Mouse (Mus musculus) kidney, postnatal 0 days (tissue): ENCODE measurements around the gene Sgip1. TPM values are rescaled to one million over a fixed set of nuclear protein-coding genes. Genes with fewer than 3 reads are reported as not detected.
A peak's percentile ranks its signal among the peaks of the same experiment; 100 is the strongest.

Experiments
- ATAC-seq: fragments of 200-750 bp; cut with Nextera tagmentation; replicated peaks from 2 replicates; pipeline ENCODE4 v1.8.0; 2017; ENCODE audit warnings: low read depth, moderate number of reproducible peaks, moderate TSS enrichment, moderate library complexity; ENCODE audit not compliant: low FRiP score
- DNase-seq: peaks from one replicate; pipeline ENCODE4 v3.0.0-alpha.2; 2016; ENCODE audit warnings: low spot score
- H3K27ac ChIP-seq: fragments of 300-500 bp; sonication (generic); 2 replicates; pipeline ENCODE4 v1.5.1; 2014; ENCODE audit warnings: mild to moderate bottlenecking
- H3K27me3 ChIP-seq: fragments of 300-500 bp; sonication (generic); 2 replicates; pipeline ENCODE4 v1.6.1; 2014; ENCODE audit warnings: low read length, mixed read lengths; ENCODE audit not compliant: insufficient read depth
- H3K36me3 ChIP-seq: fragments of 300-500 bp; sonication (generic); 2 replicates; pipeline ENCODE4 v1.6.1; 2014; ENCODE audit warnings: low read length, mixed read lengths; ENCODE audit not compliant: insufficient read depth
- H3K4me1 ChIP-seq: fragments of 300-500 bp; sonication (generic); replicated peaks from 2 replicates; pipeline ENCODE4 v1.6.1; 2014; ENCODE audit warnings: antibody characterized with exemption, low read length, mixed read lengths; ENCODE audit not compliant: insufficient read depth
- H3K4me2 ChIP-seq: fragments of 300-500 bp; sonication (generic); 2 replicates; pipeline ENCODE4 v1.6.1; 2014; ENCODE audit warnings: mild to moderate bottlenecking, low read length, moderate library complexity, mixed read lengths
- H3K4me3 ChIP-seq: fragments of 300-500 bp; sonication (generic); replicated peaks from 2 replicates; pipeline ENCODE4 v1.5.1; 2014; ENCODE audit warnings: low read depth, low read length
- H3K9ac ChIP-seq: fragments of 300-500 bp; sonication (generic); 2 replicates; pipeline ENCODE4 v1.6.1; 2014; ENCODE audit warnings: low read depth, low read length
- H3K9me3 ChIP-seq: fragments of 300-500 bp; sonication (generic); replicated peaks from 2 replicates; pipeline ENCODE4 v1.6.1; 2016; ENCODE audit warnings: low read length, inconsistent platforms, mixed read lengths
- CTCF ChIP-seq: IDR thresholded peaks from 2 replicates; pipeline ENCODE4 v1.5.1; 2016; ENCODE audit warnings: antibody characterized with exemption, low read depth, mild to moderate bottlenecking, moderate library complexity
- WGBS: fragments of 180-500 bp; shearing (Covaris S2); extraction: QIAGEN DNeasy Blood & Tissue Kit; methylation state at CpG from one replicate; pipeline ENCODE4 v1.1.7; 2014; 5-methylcytosine and 5-hydroxymethylcytosine counted together
- polyA plus RNA-seq: library from polyadenylated mRNA; unstranded; fragments of >200 nt; fragmentation: Nextera tagmentation; extraction: Ambion mirVana; gene quantifications from 2 replicates; pipeline ENCODE4 v1.2.1, GENCODE M21; 2015

Sgip1 gene
- polyA plus RNA-seq, 1 experiment from 2014 or later, result 7.6 TPM

DNA sequence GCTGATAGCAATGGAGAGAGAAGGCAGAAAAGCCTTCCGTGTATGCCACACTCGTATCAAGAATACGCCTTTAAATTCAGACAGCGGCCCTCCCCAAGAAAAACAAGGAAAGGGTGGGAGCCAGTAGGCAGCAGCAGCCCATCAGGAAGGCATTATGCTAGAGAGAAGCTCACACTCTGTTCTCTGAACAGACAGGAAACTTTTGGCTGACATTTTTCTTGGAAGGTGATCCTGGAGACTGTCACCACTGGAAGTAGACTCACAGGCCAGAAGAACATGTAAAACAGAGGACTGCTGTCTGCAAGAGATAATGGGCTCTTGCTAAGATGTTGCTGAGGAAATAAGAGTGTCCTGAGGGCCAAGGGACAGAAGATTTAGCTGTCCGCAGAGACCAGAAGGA lies 158.6 kb downstream of the Sgip1 start:
- H3K9me3 ChIP-seq, result no peaks in the 10 kb centered on the region
- ATAC-seq (no peak), DNase-seq (no peak)
- H3K27me3 ChIP-seq, result no peaks in the 10 kb centered on the region
- WGBS, result 84% methylated on average over 5 of the region's 5 CpGs
- H3K9ac ChIP-seq, result no peak overlapping the region
- no peaks in the 10 kb centered on the region for H3K36me3 ChIP-seq
- H3K4me1 ChIP-seq, result no peaks in the 10 kb centered on the region
- no peak overlapping the region for H3K4me3 ChIP-seq
- no peak overlapping the region for H3K4me2 ChIP-seq
- TF ChIP-seq CTCF, result no peak
- no peak overlapping the region for H3K27ac ChIP-seq

DNA sequence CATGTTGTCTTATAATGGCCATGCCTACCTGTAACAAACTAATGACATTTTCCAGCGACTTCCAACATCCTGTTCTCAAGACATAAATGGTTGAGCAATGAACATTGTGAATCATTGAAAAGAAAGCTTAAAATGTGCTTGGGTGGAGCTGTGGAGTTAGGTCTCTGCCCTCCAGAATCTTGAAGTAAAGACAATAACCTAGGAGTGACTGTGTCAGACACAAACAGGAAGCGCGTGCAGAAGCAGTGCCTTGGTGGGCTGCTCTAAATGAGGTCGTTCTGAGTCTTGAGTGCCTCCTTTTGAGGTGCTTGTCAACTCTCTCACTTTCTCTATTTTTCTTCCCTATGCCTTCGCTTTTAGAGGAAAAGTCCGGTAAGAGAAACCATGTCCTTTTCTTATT lies 159.1 kb downstream of the Sgip1 start:
- Histone ChIP-seq H3K36me3 (no peaks in the 10 kb centered on the region), H3K27ac (no peak overlapping the region), H3K4me2 (no peak overlapping the region), H3K4me1 (no peaks in the 10 kb centered on the region), H3K27me3 (no peaks in the 10 kb centered on the region), H3K9ac (no peak overlapping the region), H3K4me3 (no peak overlapping the region), H3K9me3 (no peaks in the 10 kb centered on the region)
- TF ChIP-seq CTCF, result no peak
- DNase-seq, result no peak
- no peak for ATAC-seq
- 79% methylated on average over 6 of the region's 6 CpGs for WGBS

DNA sequence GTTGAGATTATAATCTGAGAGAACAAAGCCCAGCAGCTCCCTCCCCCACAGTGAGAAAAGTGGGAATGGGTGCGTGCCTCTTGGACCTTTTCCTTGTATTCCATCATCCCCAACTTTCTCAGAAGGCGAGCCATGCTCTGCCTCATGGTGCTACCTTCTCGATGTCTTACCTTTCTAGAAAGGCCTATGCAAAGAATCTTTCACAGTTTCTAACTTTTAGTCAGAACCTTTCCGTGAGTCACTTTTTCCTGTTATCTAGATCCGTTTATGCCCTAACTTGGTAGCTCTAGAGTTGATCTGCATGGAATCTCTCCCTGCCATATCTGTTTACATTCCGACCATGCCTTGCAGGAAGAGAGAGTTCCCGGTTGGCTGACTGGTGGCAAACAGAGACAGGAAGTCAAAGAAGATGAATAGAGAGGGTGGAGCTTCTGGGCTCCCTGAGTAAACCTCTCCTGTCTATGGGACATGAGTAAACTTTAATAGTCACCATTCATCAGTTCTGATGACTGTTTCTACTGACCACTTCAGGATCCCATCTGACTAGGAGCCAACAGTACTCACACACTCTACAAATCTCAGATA lies 166.8 kb downstream of the Sgip1 start:
- H3K4me3 ChIP-seq, result no peak overlapping the region
- H3K36me3 ChIP-seq, result no peaks in the 10 kb centered on the region
- H3K4me1 ChIP-seq, result no peaks in the 10 kb centered on the region
- no peaks in the 10 kb centered on the region for H3K27me3 ChIP-seq
- H3K9me3 ChIP-seq, result no peaks in the 10 kb centered on the region
- no peak overlapping the region for H3K4me2 ChIP-seq
- ATAC-seq, result no peak
- H3K9ac ChIP-seq, result no peak overlapping the region
- TF ChIP-seq CTCF, result no peak
- H3K27ac ChIP-seq, result no peak overlapping the region
- DNase-seq, result peak; percentile 7
- 63% methylated on average over 7 of the region's 7 CpGs for WGBS

DNA sequence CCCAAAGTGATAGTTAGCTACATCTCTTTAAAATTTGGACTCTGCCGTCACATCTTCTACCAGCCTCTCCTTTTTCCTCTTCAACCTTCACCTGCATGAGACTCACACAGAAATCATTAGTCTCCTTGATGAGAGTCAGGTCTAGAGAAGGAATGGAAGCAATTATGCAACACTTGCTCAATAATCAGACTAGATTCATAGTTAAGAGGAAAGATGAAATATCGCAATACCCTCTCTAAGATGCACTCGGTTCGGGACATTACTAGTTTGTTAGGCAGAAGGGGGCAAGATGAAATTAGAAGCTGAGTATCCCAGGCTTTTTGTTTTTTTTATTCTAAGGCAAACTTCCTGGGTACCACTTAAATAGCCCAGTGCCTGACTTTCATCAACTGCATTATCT lies 169.1 kb downstream of the Sgip1 start:
- no peak overlapping the region for H3K9ac ChIP-seq
- no peak for TF ChIP-seq CTCF
- no peak overlapping the region for H3K4me3 ChIP-seq
- H3K36me3 ChIP-seq, result no peaks in the 10 kb centered on the region
- DNase-seq (no peak), ATAC-seq (no peak)
- no peaks in the 10 kb centered on the region for H3K9me3 ChIP-seq
- H3K27ac ChIP-seq, result no peak overlapping the region
- H3K27me3 ChIP-seq, result no peaks in the 10 kb centered on the region
- 92% methylated on average over 4 of the region's 4 CpGs for WGBS
- no peaks in the 10 kb centered on the region for H3K4me1 ChIP-seq
- no peak overlapping the region for H3K4me2 ChIP-seq

DNA sequence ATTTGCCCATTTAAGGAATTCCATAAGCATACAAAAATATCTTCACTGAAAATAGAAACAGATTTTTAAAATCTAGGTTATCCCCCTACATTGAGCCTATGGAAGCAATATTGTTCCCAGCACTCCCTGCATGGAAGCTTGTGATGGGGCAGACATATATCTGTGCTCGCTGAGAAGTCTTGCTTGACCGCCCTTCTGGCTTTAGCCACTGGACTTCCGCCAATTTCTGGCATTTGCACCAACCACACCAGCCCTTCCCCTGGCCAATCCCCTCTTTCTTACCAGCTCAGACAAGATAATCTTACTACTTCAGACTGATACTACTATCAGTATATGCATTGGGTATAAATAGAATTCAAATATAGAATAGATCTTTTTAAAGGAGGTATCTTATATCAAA lies 172.1 kb downstream of the Sgip1 start:
- WGBS, result 70% methylated on average over 3 of the region's 3 CpGs
- H3K36me3 ChIP-seq, result no peaks in the 10 kb centered on the region
- H3K27ac ChIP-seq, result no peak overlapping the region
- DNase-seq (no peak), ATAC-seq (no peak)
- no peak for TF ChIP-seq CTCF
- no peak overlapping the region for H3K4me2 ChIP-seq
- H3K4me3 ChIP-seq, result no peak overlapping the region
- H3K9ac ChIP-seq, result no peak overlapping the region
- H3K9me3 ChIP-seq, result no peaks in the 10 kb centered on the region
- H3K27me3 ChIP-seq, result no peaks in the 10 kb centered on the region
- H3K4me1 ChIP-seq, result no peaks in the 10 kb centered on the region

- no peaks in the 10 kb centered on the region for H3K27me3 ChIP-seq
- peak; percentile 33; the same call in 1 of the 2 replicates for TF ChIP-seq CTCF
- no peak overlapping the region for H3K27ac ChIP-seq
- no peak overlapping the region for H3K4me2 ChIP-seq
- no peaks in the 10 kb centered on the region for H3K9me3 ChIP-seq
- H3K9ac ChIP-seq, result no peak overlapping the region
- H3K4me1 ChIP-seq, result no peaks in the 10 kb centered on the region
- DNase-seq (peak; percentile 2), ATAC-seq (no peak)
- H3K36me3 ChIP-seq, result no peaks in the 10 kb centered on the region
- H3K4me3 ChIP-seq, result no peak overlapping the region
- WGBS, result 70% methylated on average over 5 of the region's 5 CpGs
These were observed 172.7 kb downstream of the Sgip1 start for GRCm38 (mm10) chr4:102913700-102914327.

DNA sequence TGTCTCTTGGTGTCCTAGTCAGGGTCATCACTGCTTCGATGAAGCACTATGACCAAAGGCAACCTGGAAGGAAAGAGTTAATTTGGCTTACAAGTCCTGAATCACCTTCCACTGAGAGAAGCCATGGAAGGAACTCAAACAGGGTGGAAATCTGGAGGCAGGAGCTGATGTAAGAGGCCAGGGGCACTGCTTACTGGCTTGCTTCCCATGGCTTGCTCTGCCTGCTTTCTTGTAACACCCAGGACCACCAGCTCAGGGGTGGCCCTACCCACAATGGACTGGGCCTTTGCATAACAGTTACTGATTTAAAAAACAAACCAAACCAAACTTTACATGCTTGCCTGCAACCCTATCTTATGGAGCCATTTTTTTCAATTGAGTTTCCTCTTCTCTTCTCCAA lies 177.1 kb downstream of the Sgip1 start:
- WGBS, result 86% methylated on average over 1 of the region's 1 CpGs
- no peak overlapping the region for H3K9ac ChIP-seq
- H3K4me2 ChIP-seq, result no peak overlapping the region
- H3K4me3 ChIP-seq, result no peak overlapping the region
- no peak for ATAC-seq
- H3K27ac ChIP-seq, result no peak overlapping the region
- DNase-seq, result no peak
- no peaks in the 10 kb centered on the region for H3K27me3 ChIP-seq
- H3K9me3 ChIP-seq, result no peaks in the 10 kb centered on the region
- no peaks in the 10 kb centered on the region for H3K36me3 ChIP-seq
- no peaks in the 10 kb centered on the region for H3K4me1 ChIP-seq
- no peak for TF ChIP-seq CTCF
